Mouse (Mus musculus) limb, embryonic 12.5 days (tissue): Measurements from ENCODE around the gene Rcbtb2. TPM values are rescaled to one million over a fixed set of nuclear protein-coding genes. Genes with fewer than 3 reads are reported as not detected.
"Not testable (repeated sequence)": the region's sequence is repeated elsewhere in the genome, so short reads cannot be mapped to it uniquely, and the experiment has no call there.

ENCODE experiments used
- ATAC-seq: fragments of 200-750 bp; cut with Nextera tagmentation; 2 replicates; pipeline ENCODE4 v1.8.0; 2017; ENCODE audit warnings: low read depth, moderate TSS enrichment; ENCODE audit not compliant: insufficient number of reproducible peaks, insufficient read depth, low FRiP score, low TSS enrichment
- H3K27ac ChIP-seq: fragments of 300-500 bp; sonication (generic); 2 replicates; pipeline ENCODE4 v1.5.1; 2016; ENCODE audit warnings: mild to moderate bottlenecking, moderate library complexity
- H3K27me3 ChIP-seq: fragments of 300-500 bp; sonication (generic); 2 replicates; pipeline ENCODE4 v1.6.1; 2016; ENCODE audit warnings: mild to moderate bottlenecking, moderate library complexity
- H3K36me3 ChIP-seq: fragments of 300-500 bp; sonication (generic); 2 replicates; pipeline ENCODE4 v1.6.1; 2016; ENCODE audit warnings: mild to moderate bottlenecking, moderate library complexity
- H3K4me1 ChIP-seq: fragments of 300-500 bp; sonication (generic); replicated peaks from 2 replicates; pipeline ENCODE4 v1.6.1; 2016
- H3K4me2 ChIP-seq: fragments of 300-500 bp; sonication (generic); 2 replicates; pipeline ENCODE4 v1.6.1; 2016; ENCODE audit warnings: mild to moderate bottlenecking, moderate library complexity
- H3K4me3 ChIP-seq: fragments of 300-500 bp; sonication (generic); replicated peaks from 2 replicates; pipeline ENCODE4 v1.5.1; 2016; ENCODE audit warnings: mild to moderate bottlenecking
- H3K9ac ChIP-seq: fragments of 300-500 bp; sonication (generic); replicated peaks from 2 replicates; pipeline ENCODE4 v1.6.1; 2016; ENCODE audit warnings: mild to moderate bottlenecking, moderate library complexity
- H3K9me3 ChIP-seq: fragments of 300-500 bp; sonication (generic); 2 replicates; pipeline ENCODE4 v1.6.1; 2016; ENCODE audit warnings: mild to moderate bottlenecking, moderate library complexity
- WGBS: fragments of 180-500 bp; shearing (Covaris S2); methylation state at CpG from one replicate; pipeline ENCODE4 v1.1.7; 2016; 5-methylcytosine and 5-hydroxymethylcytosine counted together
- polyA plus RNA-seq: library from polyadenylated mRNA; unstranded; fragments of >200 nt; fragmentation: Nextera tagmentation; extraction: Ambion mirVana; gene quantifications from 2 replicates; pipeline ENCODE4 v1.2.1, GENCODE M21; 2016

The Rcbtb2 gene
- polyA plus RNA-seq, 1 experiment from 2014 or later = 185 TPM

GRCm38 (mm10) chr14:73104913-73105312, 17.9 kb upstream of the Rcbtb2 start:
- Histone ChIP-seq H3K4me2 (no peak overlapping the region), H3K9ac (no peak overlapping the region), H3K27ac (no peak overlapping the region), H3K27me3 (peaks cover 49% of the 10 kb centered on the region), H3K4me3 (no peak overlapping the region), H3K4me1 (peaks cover 8% of the 10 kb centered on the region), H3K9me3 (no peaks in the 10 kb centered on the region), H3K36me3 (no peaks in the 10 kb centered on the region)
- WGBS = 58% methylated on average over 6 of the region's 6 CpGs
- ATAC-seq = no peak

GRCm38 (mm10) chr14:73105407-73106185, 17.2 kb upstream of the Rcbtb2 start:
- Histone ChIP-seq H3K4me1 (peaks cover 8% of the 10 kb centered on the region), H3K9me3 (no peaks in the 10 kb centered on the region), H3K36me3 (no peaks in the 10 kb centered on the region), H3K4me2 (no peak overlapping the region), H3K9ac (no peak overlapping the region), H3K27ac (no peak overlapping the region), H3K4me3 (no peak overlapping the region), H3K27me3 (peaks cover 42% of the 10 kb centered on the region)
- ATAC-seq = 0 out of 2 replicates have a peak, but pooled peaks have one; percentile 13
- 62% methylated on average over 11 of the region's 11 CpGs for WGBS

GRCm38 (mm10) chr14:73106234-73106711, 16.6 kb upstream of the Rcbtb2 start:
- no peak overlapping the region for H3K4me3 ChIP-seq
- WGBS = 28% methylated on average over 8 of the region's 8 CpGs
- no peak overlapping the region for H3K4me2 ChIP-seq
- no peaks in the 10 kb centered on the region for H3K9me3 ChIP-seq
- no peak overlapping the region for H3K27ac ChIP-seq
- H3K9ac ChIP-seq = no peak overlapping the region
- no peak; the same call in 1 of the 2 replicates for ATAC-seq
- peaks cover 8% of the 10 kb centered on the region for H3K4me1 ChIP-seq
- H3K36me3 ChIP-seq = no peaks in the 10 kb centered on the region
- peaks cover 35% of the 10 kb centered on the region for H3K27me3 ChIP-seq

GRCm38 (mm10) chr14:73106957-73107356, 15.9 kb upstream of the Rcbtb2 start:
- H3K9me3 ChIP-seq = no peaks in the 10 kb centered on the region
- H3K27ac ChIP-seq = no peak overlapping the region
- H3K36me3 ChIP-seq = no peaks in the 10 kb centered on the region
- ATAC-seq = peak; percentile 53; the same call in 1 of the 2 replicates
- H3K4me1 ChIP-seq = peaks cover 8% of the 10 kb centered on the region
- H3K4me3 ChIP-seq = no peak overlapping the region
- no peak overlapping the region for H3K9ac ChIP-seq
- H3K27me3 ChIP-seq = peaks cover 31% of the 10 kb centered on the region
- WGBS = 27% methylated on average over 4 of the region's 4 CpGs
- H3K4me2 ChIP-seq = no peak overlapping the region; the same call in 1 of the 2 replicates

- H3K27ac ChIP-seq = no peak overlapping the region
- no peaks in the 10 kb centered on the region for H3K9me3 ChIP-seq
- no peak for ATAC-seq
- peaks cover 8% of the 10 kb centered on the region for H3K4me1 ChIP-seq
- no peak overlapping the region for H3K4me3 ChIP-seq
- WGBS = 27% methylated on average over 7 of the region's 7 CpGs
- peaks cover 29% of the 10 kb centered on the region for H3K27me3 ChIP-seq
- no peak overlapping the region for H3K4me2 ChIP-seq
- no peak overlapping the region for H3K9ac ChIP-seq
- no peaks in the 10 kb centered on the region for H3K36me3 ChIP-seq
These were observed 15.5 kb upstream of the Rcbtb2 start for GRCm38 (mm10) chr14:73107371-73107770.

- Histone ChIP-seq H3K9ac (no peak overlapping the region), H3K4me1 (peaks cover 8% of the 10 kb centered on the region), H3K9me3 (no peaks in the 10 kb centered on the region), H3K36me3 (no peaks in the 10 kb centered on the region), H3K4me3 (no peak overlapping the region), H3K27me3 (peaks cover 23% of the 10 kb centered on the region), H3K4me2 (no peak overlapping the region), H3K27ac (no peak overlapping the region)
- WGBS = 82% methylated on average over 6 of the region's 6 CpGs
- ATAC-seq = no peak
These were observed 14.9 kb upstream of the Rcbtb2 start for GRCm38 (mm10) chr14:73107952-73108351.

GRCm38 (mm10) chr14:73110682-73111081, 12.2 kb upstream of the Rcbtb2 start:
- no peak overlapping the region for H3K9ac ChIP-seq
- no peaks in the 10 kb centered on the region for H3K36me3 ChIP-seq
- no peak overlapping the region for H3K27ac ChIP-seq
- 64% methylated on average over 3 of the region's 3 CpGs for WGBS
- no peak overlapping the region for H3K4me3 ChIP-seq
- no peaks in the 10 kb centered on the region for H3K9me3 ChIP-seq
- peaks cover under 1% of the 10 kb centered on the region; the same call in 1 of the 2 replicates for H3K27me3 ChIP-seq
- no peak overlapping the region for H3K4me2 ChIP-seq
- ATAC-seq = no peak
- H3K4me1 ChIP-seq = peaks cover 8% of the 10 kb centered on the region

GRCm38 (mm10) chr14:73111091-73111490, 11.7 kb upstream of the Rcbtb2 start:
- H3K4me1 ChIP-seq = peaks cover 8% of the 10 kb centered on the region
- H3K9ac ChIP-seq = no peak overlapping the region
- no peak overlapping the region for H3K27ac ChIP-seq
- ATAC-seq = no peak
- H3K4me3 ChIP-seq = no peak overlapping the region
- H3K36me3 ChIP-seq = no peaks in the 10 kb centered on the region
- 85% methylated on average over 1 of the region's 1 CpGs for WGBS
- no peaks in the 10 kb centered on the region for H3K27me3 ChIP-seq
- H3K9me3 ChIP-seq = no peaks in the 10 kb centered on the region
- no peak overlapping the region for H3K4me2 ChIP-seq

GRCm38 (mm10) chr14:73112186-73112840, 10.5 kb upstream of the Rcbtb2 start:
- peaks cover 2% of the 10 kb centered on the region for H3K4me1 ChIP-seq
- H3K9me3 ChIP-seq = no peaks in the 10 kb centered on the region
- no peak for ATAC-seq
- no peak overlapping the region for H3K4me2 ChIP-seq
- no peak overlapping the region for H3K4me3 ChIP-seq
- no peak overlapping the region for H3K27ac ChIP-seq
- H3K27me3 ChIP-seq = no peaks in the 10 kb centered on the region
- 64% methylated on average over 12 of the region's 12 CpGs for WGBS
- no peak overlapping the region for H3K9ac ChIP-seq
- H3K36me3 ChIP-seq = no peaks in the 10 kb centered on the region

- H3K4me3 ChIP-seq, H3K9ac ChIP-seq, H3K4me2 ChIP-seq, H3K27me3 ChIP-seq, H3K36me3 ChIP-seq, H3K9me3 ChIP-seq, ATAC-seq, H3K27ac ChIP-seq: not testable (repeated sequence)
- 86% methylated on average over 3 of the region's 3 CpGs for WGBS
- peaks cover 12% of the 10 kb centered on the region for H3K4me1 ChIP-seq
These were observed 7.9 kb upstream of the Rcbtb2 start for GRCm38 (mm10) chr14:73114952-73115351.

- 68% methylated on average over 2 of the region's 2 CpGs for WGBS
- H3K9me3 ChIP-seq = no peaks in the 10 kb centered on the region
- no peaks in the 10 kb centered on the region for H3K36me3 ChIP-seq
- no peak overlapping the region for H3K27ac ChIP-seq
- H3K4me1 ChIP-seq = peaks cover 18% of the 10 kb centered on the region
- H3K9ac ChIP-seq = no peak overlapping the region
- H3K27me3 ChIP-seq = no peaks in the 10 kb centered on the region
- no peak overlapping the region for H3K4me3 ChIP-seq
- H3K4me2 ChIP-seq = no peak overlapping the region
- ATAC-seq = no peak
These were observed 6.5 kb upstream of the Rcbtb2 start for GRCm38 (mm10) chr14:73116301-73116700.
